Mouse (Mus musculus) cerebellum, postnatal 4 days (tissue): ENCODE measurements around the gene Gnptab.

Experiments
- DNase-seq, 2 experiments: peaks; one replicate each; pipeline ENCODE4 v3.0.0; 2022; ENCODE audit warnings: low spot score in 2 of 2, mixed read lengths in 1 of 2

Gnptab gene

GRCm38 (mm10) chr10:88376770-88377169 lies 2.2 kb upstream of the Gnptab start:
- peak; percentile 87 to 92 for DNase-seq

DNA sequence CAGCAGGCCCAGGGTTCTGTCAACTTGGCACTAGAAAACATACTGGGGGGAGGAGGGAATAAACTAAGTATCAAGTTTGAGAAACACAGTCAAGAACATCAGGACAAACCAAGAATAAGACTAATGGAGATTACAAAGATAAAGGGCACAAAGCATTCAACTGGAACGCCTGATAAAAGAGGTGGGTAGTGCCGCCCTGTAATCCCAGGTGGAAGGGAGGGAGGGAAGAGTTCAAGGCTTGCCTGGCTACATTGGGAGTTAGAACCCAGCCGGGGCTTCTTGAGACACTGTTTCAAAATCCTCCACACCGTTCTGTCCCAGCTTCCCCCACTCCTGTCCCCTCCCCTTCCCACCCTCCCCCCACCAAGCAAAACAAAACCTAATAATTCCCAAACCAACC lies 1.3 kb upstream of the Gnptab start:
- DNase-seq, result no peak

- peak in 1 of 2 experiments; percentile 9 for DNase-seq
Measured at GRCm38 (mm10) chr10:88380002-88380401, 1.1 kb downstream of the Gnptab start.

GRCm38 (mm10) chr10:88380430-88381060 lies 1.6 kb downstream of the Gnptab start:
- no peak for DNase-seq

GRCm38 (mm10) chr10:88381286-88381685 lies 2.4 kb downstream of the Gnptab start:
- no peak for DNase-seq

- no peak for DNase-seq
Measured at GRCm38 (mm10) chr10:88382009-88382408, 3.1 kb downstream of the Gnptab start.

GRCm38 (mm10) chr10:88383479-88383878 lies 4.5 kb downstream of the Gnptab start:
- no peak for DNase-seq

GRCm38 (mm10) chr10:88384081-88384480 lies 5.1 kb downstream of the Gnptab start:
- DNase-seq, result no peak

GRCm38 (mm10) chr10:88385290-88385689 lies 6.4 kb downstream of the Gnptab start:
- no peak for DNase-seq

DNA sequence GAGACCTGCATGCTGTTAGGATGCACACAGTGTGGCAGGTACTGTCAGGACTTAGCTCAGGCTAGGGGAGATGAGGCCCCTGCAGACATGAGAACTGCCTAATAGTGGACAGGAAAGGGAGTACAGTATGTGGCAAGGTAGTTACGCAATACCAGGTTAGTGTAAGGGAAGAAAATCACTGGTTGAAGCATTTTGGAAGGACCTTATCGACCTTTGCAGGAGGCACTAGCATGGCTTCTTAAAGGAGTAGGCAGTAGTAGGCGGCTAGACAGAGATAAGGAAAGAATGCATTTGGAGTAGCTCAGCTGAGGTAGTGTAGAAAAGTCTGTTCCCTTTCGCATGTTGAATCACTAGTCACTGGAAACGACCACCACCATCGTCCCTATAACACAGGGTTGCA lies 6.8 kb downstream of the Gnptab start:
- DNase-seq, result no peak

- no peak for DNase-seq
Measured at GRCm38 (mm10) chr10:88386251-88386650, 7.3 kb downstream of the Gnptab start.

DNA sequence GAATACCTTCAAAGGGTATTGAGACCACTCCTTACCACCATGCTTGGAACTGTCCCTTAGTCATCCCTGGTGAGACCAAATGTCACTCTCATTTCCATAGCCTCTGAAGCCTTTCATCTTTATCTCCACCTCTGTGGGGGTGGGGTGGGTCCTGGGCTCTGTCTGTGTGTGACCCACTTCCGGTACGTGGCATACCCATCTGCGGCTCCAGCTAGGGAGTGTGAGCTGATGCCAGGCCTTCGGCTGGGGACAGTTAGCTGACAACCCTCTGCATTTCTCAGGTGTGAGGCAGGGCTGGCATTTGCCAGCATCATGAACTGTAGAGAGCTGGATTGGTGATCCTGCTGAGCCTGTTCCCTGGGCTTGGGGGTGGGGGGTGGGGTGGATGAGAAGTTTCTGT lies 10.6 kb downstream of the Gnptab start:
- DNase-seq, result no peak

DNA sequence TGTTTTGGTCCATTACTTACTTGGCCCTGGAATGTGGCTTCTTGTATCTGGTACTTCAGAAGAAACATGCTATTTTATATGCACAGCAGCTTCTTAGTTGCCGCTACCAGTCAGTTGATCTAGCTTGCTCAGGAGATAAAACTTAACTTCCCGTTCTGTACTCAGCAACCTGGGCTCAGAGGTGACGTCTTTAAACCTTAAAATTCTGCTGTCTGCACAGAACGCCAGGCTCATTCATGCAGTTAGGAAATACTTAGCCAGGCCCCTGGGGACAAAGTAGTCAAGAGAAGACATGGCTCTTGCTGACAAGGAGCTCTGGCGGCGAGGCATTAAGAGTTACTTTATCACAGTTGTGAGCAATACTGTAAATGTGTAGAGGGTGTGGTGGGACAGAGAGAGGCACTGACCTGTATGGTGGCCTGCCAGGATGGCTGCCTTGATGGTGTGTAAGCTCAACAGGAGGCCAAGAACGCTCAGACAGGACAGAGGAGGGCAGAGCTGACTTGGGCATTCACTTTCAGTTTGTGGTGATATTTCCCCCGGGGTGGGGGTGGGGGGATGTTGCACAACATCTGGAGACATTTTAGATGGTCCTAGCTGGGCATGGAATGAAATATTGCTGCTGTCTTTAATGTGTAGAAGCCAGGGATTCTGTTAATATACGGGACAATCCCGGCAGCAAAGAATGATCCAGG lies 11.3 kb downstream of the Gnptab start:
- no peak for DNase-seq

DNA sequence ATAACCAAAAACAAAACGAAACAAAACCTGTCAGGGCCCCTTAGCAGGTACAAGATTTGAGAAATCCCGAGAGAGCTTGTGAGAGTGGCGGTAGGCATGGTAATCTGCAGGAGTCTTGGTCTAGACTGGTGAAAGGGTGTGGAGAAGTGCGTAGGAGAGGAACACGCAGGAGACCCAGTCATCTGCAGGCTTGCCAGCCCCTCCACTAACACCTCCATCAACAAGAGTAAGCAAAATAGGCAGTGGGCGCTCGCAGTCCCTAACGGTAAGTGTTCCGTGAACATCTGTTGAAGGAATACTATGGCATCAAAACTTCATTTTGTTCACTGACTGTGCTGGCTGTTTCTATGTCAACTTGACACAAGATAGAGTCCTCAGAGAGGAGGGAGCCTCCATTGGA lies 12.6 kb downstream of the Gnptab start:
- DNase-seq, result no peak

DNA sequence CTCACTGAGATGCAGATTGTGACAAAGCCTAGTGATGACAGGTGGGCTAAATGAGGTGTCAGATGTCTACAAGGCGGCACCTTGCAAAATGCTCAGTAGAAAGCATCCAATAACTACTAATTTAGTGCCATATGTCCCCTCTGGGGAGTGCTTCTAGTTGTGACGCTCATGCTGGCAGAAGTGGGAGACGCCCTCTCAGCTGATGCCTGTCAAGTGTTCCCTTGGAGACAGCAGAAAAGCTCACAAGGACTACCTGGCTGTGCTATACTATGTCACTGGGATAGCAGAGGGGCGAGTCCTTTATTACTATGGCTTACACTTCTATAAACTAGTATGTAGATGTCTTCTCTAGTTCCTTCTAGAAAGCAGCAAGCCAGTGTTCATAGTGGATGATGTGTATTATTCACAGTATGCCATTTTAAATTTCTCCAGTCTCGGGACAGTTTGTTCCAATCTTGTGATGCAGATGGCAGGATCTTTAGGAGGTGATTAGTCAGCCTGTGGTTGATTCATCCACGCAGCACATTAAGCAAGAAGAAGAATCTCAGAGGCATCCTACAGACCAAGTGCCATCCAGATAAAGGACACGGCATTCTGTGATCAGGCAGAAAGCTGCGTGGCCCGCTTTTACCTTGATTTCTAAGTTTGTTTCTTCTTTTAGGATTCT lies 13.4 kb downstream of the Gnptab start:
- no peak for DNase-seq

DNA sequence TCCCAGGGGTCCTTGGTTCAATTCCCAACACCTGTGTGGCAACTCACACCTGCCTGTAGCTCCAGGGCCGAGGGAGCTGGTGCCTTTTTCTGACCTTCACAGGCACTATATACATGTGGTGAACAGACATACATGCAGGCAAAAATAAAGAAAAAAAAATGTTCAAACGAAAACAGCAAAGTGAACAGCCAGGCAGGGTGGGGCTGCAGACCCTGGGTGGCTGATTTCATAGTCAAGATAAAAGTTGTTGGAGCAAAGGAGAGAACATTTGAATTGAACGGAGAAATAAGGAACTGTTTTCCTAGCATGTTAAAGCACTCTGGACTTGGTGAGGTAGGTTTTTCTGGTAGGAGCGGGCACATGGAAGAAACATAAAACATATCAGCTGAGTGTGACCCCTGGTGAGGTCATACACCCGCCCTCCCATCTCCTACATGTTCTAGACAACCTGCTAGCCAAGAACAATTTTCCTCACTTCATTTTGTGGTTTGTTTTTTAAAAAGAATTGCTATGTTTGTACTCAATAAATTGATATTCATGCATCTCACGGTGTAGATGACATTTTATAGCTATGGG lies 19.8 kb downstream of the Gnptab start:
- no peak for DNase-seq

DNA sequence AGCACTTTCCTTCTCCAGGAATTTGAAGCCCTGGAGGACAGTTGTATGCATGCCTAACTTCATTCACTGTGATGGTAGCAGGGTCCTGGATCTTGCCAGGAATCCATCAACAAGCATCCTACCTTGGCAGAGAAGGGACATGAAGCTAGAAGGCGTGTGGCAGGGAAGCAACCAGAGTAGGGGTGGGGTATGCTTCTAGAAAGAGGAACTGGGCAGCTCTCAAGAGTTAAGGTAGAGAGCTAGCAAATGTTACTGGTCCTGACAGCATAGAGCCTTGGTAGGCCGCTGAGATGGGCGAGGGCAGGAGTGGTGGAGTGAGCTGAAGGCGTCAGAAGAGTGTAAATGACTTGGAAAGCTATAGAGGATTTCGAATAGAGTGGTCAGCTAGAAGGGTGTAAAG lies 20.3 kb downstream of the Gnptab start:
- no peak for DNase-seq

- no peak for DNase-seq
Measured at GRCm38 (mm10) chr10:88403021-88403420, 24.1 kb downstream of the Gnptab start.

DNA sequence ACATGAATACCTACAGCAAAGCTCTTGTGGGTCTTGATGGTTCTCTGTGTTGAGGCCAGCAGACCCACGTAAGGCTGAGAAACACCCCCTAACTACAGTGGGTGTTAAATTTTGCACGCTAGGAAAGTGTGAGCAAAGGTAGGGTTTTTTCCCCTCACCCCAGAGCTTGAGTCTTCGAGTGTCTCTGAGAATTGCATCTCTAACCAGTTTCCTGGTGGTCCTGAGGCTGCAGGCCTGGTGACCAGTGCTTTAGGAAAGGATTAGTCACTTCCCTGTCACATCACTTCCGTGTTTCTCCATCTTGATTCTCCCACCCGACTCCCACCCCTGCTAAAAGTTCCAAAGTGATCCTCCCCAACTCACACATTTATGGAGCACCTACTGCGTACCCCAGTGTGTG lies 25.3 kb downstream of the Gnptab start:
- DNase-seq, result no peak

GRCm38 (mm10) chr10:88405812-88406211 lies 26.9 kb downstream of the Gnptab start:
- no peak for DNase-seq

DNA sequence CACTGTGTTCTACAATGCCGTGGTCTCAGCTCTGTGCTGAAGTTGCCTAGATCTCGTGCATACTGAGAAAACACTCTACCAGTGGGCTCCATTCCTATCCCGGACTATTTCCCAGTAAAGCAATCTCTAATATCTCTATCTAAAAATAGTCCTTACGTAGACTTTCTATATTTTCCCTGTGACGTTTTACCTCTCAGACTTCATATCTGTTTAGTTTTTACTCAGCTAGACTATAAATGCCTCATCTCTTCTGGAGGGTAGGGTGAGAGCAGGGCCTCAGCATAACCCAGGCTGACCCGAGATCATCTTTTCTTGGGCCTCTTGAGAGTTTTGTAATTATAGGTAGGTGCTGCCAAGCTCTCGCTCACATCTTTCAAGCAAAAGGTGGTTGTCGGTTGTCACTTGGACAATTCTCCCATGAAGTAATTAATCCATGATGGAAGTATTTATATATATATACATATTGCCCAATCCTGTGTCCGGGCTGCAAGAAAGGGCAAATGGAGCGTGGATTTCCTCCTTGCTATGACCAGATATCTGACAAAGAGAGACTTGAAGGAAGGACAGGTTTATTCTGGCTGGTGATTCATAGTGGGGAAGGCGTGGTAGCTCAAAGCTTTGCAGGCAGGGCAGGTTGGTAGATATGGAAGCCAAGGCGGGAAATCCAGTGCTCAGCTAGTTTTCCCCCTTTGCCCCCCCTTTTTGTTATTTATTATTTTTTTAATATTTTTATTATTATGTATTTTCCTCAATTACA lies 29.1 kb downstream of the Gnptab start:
- no peak for DNase-seq

GRCm38 (mm10) chr10:88409751-88410150 lies 30.8 kb downstream of the Gnptab start:
- no peak for DNase-seq
